Comparison of ENCODE assay signal across 8 mouse cellular contexts in genomic region chr8:85595391-85595790, GRCm38 (mm10). TPM values are rescaled to one million over a fixed set of nuclear protein-coding genes. Genes with fewer than 3 reads are reported as not detected.
A peak's percentile ranks its signal among the peaks of the same experiment; 100 is the strongest.
DNase-seq lines count a peak whose midpoint lies in the region; ATAC-seq and TF ChIP-seq lines count a peak whose summit lies in the region.

No protein-coding gene starts in this region.

- TF ChIP-seq CTCF in intestine, postnatal 0 days (IDR thresholded peaks at IDR 0.05; ENCODE audit: low read depth) = no peak

- 18% methylated on average over 6 of the region's 6 CpGs for WGBS in intestine, embryonic 14.5 days
- 16% methylated on average over 6 of the region's 6 CpGs for WGBS in intestine, postnatal 0 days
- WGBS in embryonic facial prominence, embryonic 12.5 days = 35% methylated on average over 6 of the region's 6 CpGs

- no peaks in the 10 kb centered on the region for H3K9me3 ChIP-seq in intestine, embryonic 14.5 days (ENCODE audit: control insufficient read depth, low read length)
- H3K9me3 ChIP-seq in intestine, postnatal 0 days (ENCODE audit: control insufficient read depth) = no peaks in the 10 kb centered on the region
- H3K9me3 ChIP-seq in embryonic facial prominence, embryonic 12.5 days = no peaks in the 10 kb centered on the region

- DNase-seq in intestine, embryonic 14.5 days (ENCODE audit: low spot score) = peak; percentile 60
- peak; percentile 52 for DNase-seq in kidney, postnatal 10 days
- DNase-seq in lung, postnatal 36 days = peak; percentile 22
- DNase-seq in c-Kit-positive CD71-positive TER-119-positive erythroid progenitor cells, embryonic 14.5 days (ENCODE audit: low spot score) = no peak
- DNase-seq in right cerebral cortex, postnatal 14 days = no peak
- no peak for DNase-seq in thymus, postnatal 14 days

- no peaks in the 10 kb centered on the region; the same call in 1 of the 2 replicates for H3K4me1 ChIP-seq in intestine, embryonic 14.5 days (replicated peaks; ENCODE audit: control insufficient read depth, insufficient read depth, low read length)
- H3K4me1 ChIP-seq in intestine, postnatal 0 days (replicated peaks; ENCODE audit: control insufficient read depth, insufficient read depth, low read length) = no peaks in the 10 kb centered on the region
- H3K4me1 ChIP-seq in embryonic facial prominence, embryonic 12.5 days = no peaks in the 10 kb centered on the region

- peak overlapping the region; percentile 13; the same call in 1 of the 2 replicates for H3K4me2 ChIP-seq in intestine, embryonic 14.5 days (ENCODE audit: low read length)
- no peak overlapping the region for H3K4me2 ChIP-seq in intestine, postnatal 0 days (replicated peaks; ENCODE audit: low read depth)
- no peak overlapping the region for H3K4me2 ChIP-seq in embryonic facial prominence, embryonic 12.5 days (replicated peaks)

- no peaks in the 10 kb centered on the region for H3K36me3 ChIP-seq in intestine, embryonic 14.5 days (ENCODE audit: control insufficient read depth, insufficient read depth, low read length)
- H3K36me3 ChIP-seq in intestine, postnatal 0 days (ENCODE audit: control insufficient read depth, insufficient read depth) = no peaks in the 10 kb centered on the region
- H3K36me3 ChIP-seq in embryonic facial prominence, embryonic 12.5 days = no peaks in the 10 kb centered on the region

- H3K9ac ChIP-seq in intestine, embryonic 14.5 days (ENCODE audit: low read length) = no peak overlapping the region
- H3K9ac ChIP-seq in intestine, postnatal 0 days (ENCODE audit: low read depth, low read length) = no peak overlapping the region
- H3K9ac ChIP-seq in embryonic facial prominence, embryonic 12.5 days = no peak overlapping the region

- H3K4me3 ChIP-seq in intestine, embryonic 14.5 days (ENCODE audit: low read depth, low read length) = no peak overlapping the region
- no peak overlapping the region for H3K4me3 ChIP-seq in intestine, postnatal 0 days (ENCODE audit: low read depth, low read length)
- H3K4me3 ChIP-seq in embryonic facial prominence, embryonic 12.5 days = no peak overlapping the region

- H3K27ac ChIP-seq in intestine, embryonic 14.5 days (ENCODE audit: low read depth) = no peak overlapping the region
- no peak overlapping the region for H3K27ac ChIP-seq in intestine, postnatal 0 days (ENCODE audit: low read depth, low read length)
- H3K27ac ChIP-seq in embryonic facial prominence, embryonic 12.5 days = no peak overlapping the region

- ATAC-seq in intestine, embryonic 14.5 days (replicated peaks; ENCODE audit: low FRiP score, low TSS enrichment, low read depth) = no peak
- ATAC-seq in intestine, postnatal 0 days = no peak
- peak; percentile 72 for ATAC-seq in embryonic facial prominence, embryonic 12.5 days (ENCODE audit: insufficient number of reproducible peaks, insufficient read depth, low FRiP score, low TSS enrichment)

- no peaks in the 10 kb centered on the region for H3K27me3 ChIP-seq in intestine, embryonic 14.5 days (replicated peaks; ENCODE audit: control insufficient read depth, insufficient read depth, low read length)
- no peaks in the 10 kb centered on the region for H3K27me3 ChIP-seq in intestine, postnatal 0 days (replicated peaks; ENCODE audit: control insufficient read depth, insufficient read depth, low read length)
- no peaks in the 10 kb centered on the region for H3K27me3 ChIP-seq in embryonic facial prominence, embryonic 12.5 days

RNA-seq across cellular contexts. Expression of gene Dnaja2, which starts 40.2 kb away (rescaled TPM):
- polyA plus RNA-seq in intestine, embryonic 14.5 days (2014; fragmentation: Nextera tagmentation; extraction: Ambion mirVana) = 153 and 154 TPM in 2 replicates
- polyA plus RNA-seq in intestine, postnatal 0 days (2015; fragmentation: Nextera tagmentation; extraction: Ambion mirVana) = 101 and 104 TPM in 2 replicates
- 162 and 170 TPM in 2 replicates for polyA plus RNA-seq in embryonic facial prominence, embryonic 12.5 days (2016; fragmentation: Nextera tagmentation; extraction: Ambion mirVana)

Comparison
In these comparisons a context has a peak if more than half of its experiments do, and no peak if none do; other contexts are left out.
1. DNase-seq: peak in intestine, embryonic 14.5 days (single experiment), kidney, postnatal 10 days (single experiment) and lung, postnatal 36 days (single experiment); none in c-Kit-positive CD71-positive TER-119-positive erythroid progenitor cells, embryonic 14.5 days (single experiment), right cerebral cortex, postnatal 14 days (single experiment) and thymus, postnatal 14 days (single experiment).